Comparison of ENCODE assay signal across 8 mouse cellular contexts in the genomic region with DNA sequence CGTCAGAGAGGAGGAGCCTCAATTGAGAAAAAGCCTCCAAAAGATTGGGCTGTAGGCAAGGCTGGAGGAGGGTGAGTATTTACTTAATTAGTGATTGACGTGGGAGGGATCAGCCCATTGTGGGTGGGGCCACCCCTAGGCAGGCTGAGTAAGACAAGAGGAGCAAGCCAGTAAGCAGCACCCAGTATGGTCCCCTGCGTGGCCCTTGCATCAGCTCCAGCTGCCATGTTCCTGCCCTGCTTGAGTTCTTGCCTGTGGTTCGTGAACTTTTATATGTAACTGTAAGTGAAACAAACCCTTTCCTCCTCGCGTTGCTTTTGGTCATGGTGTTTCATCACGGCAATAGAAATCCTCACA. TPM values are rescaled to one million over a fixed set of nuclear protein-coding genes. Genes with fewer than 3 reads are reported as not detected.
DNase-seq lines count a peak whose midpoint lies in the region; ATAC-seq lines count a peak whose summit lies in the region.

A gene (minus strand): TSS at position 27 of the 357 bp plus-strand sequence.

- peaks cover 16% of the 10 kb centered on the region for H3K4me1 ChIP-seq in liver, embryonic 12.5 days

- H3K9me3 ChIP-seq in liver, embryonic 12.5 days (replicated peaks): no peaks in the 10 kb centered on the region

- WGBS in liver, embryonic 12.5 days (ENCODE audit: insufficient replicate concordance): 30% methylated on average over 7 of the region's 7 CpGs

- H3K27ac ChIP-seq in liver, embryonic 12.5 days: 0 out of 2 replicates have a peak within 1 kb of the TSS, but pooled peaks have one; percentile 56

- peak within 1 kb of the TSS; percentile 64 for H3K4me2 ChIP-seq in liver, embryonic 12.5 days

- H3K9ac ChIP-seq in liver, embryonic 12.5 days: no peak within 1 kb of the TSS

- ATAC-seq in liver, embryonic 12.5 days: peak; percentile 97

- peak; percentile 14 for DNase-seq in adrenal gland, postnatal 10 days
- no peak for DNase-seq in adrenal gland, adult (ENCODE audit: inconsistent age in 2 of 2, low spot score in 1 of 2)
- peak; percentile 83 for DNase-seq in R1 (ENCODE audit: low read depth, low spot score)
- DNase-seq in gastrocnemius, postnatal 25 days: no peak
- DNase-seq in testis, postnatal 14 days (ENCODE audit: low spot score): peak; percentile 14
- no peak for DNase-seq in frontal cortex, postnatal 14 days (ENCODE audit: low spot score in 2 of 2)
- DNase-seq in urinary bladder, postnatal 36 days (ENCODE audit: low spot score in 2 of 2): no peak

- H3K4me3 ChIP-seq in liver, embryonic 12.5 days: peak within 1 kb of the TSS; percentile 40

- no peaks in the 10 kb centered on the region for H3K36me3 ChIP-seq in liver, embryonic 12.5 days

- no peaks in the 10 kb centered on the region; the same call in 1 of the 2 replicates for H3K27me3 ChIP-seq in liver, embryonic 12.5 days (replicated peaks)

RNA-seq across cellular contexts. Expression of the gene that starts here (rescaled TPM):
- total RNA-seq in adrenal gland, postnatal 10 days (2021): 100 to 1,000 TPM in 1 of 2 experiments, 10 to 100 TPM in 1; 56.2 to 237 TPM
- 1,000 to 10,000 TPM; 4,872 to 5,741 TPM for total RNA-seq in gastrocnemius, postnatal 25 days (2021)
- 0.50 and 1.5 TPM in 2 replicates for polyA plus RNA-seq in liver, embryonic 12.5 days (2016; fragmentation: Nextera tagmentation; extraction: Ambion mirVana)

Comparison
In these comparisons a context has a peak if more than half of its experiments do, and no peak if none do; other contexts are left out.
1. RNA of the gene that starts here (total RNA-seq): 4,872 to 5,741 TPM in gastrocnemius, postnatal 25 days; 56.2 to 237 TPM in adrenal gland, postnatal 10 days; every median in the first group is over 10 times any median in the second.
2. DNase-seq: peak in adrenal gland, postnatal 10 days (single experiment), R1 (single experiment) and testis, postnatal 14 days (single experiment); none in adrenal gland, adult (0 of 2), gastrocnemius, postnatal 25 days (single experiment), frontal cortex, postnatal 14 days (0 of 2) and urinary bladder, postnatal 36 days (0 of 2).